Mouse (Mus musculus) gastrocnemius, postnatal 25 days (tissue): ENCODE measurements at regions not wholly inside any gene's neighbourhood (a gene's known extent, or its start where the extent isn't known, plus 50 kb on each side); places are given as distances from the start of the nearest gene placed in this dataset.

Source experiments
- DNase-seq: peaks from one replicate; pipeline ENCODE4 v3.0.0; 2022

DNA sequence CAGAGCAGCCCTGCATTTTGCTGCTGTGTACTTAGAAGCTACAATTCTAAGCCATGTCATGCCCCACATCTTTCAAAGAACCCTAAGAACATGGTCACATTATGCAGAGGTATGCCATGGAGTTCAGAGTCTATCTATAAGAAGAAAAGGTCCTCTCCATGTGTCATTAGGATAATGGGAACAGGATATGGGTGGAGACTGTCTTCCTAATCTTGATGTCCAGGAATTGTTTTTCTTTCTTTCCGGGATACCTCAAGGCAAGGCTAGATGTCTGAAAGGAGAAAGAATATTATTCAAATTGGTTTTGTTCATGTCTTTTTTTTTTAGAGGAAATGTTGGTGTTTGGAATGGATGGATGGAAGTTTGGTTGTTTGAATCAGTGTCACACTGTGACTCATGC is 477.3 kb upstream of the Gm26657 start:
- DNase-seq: no peak

DNA sequence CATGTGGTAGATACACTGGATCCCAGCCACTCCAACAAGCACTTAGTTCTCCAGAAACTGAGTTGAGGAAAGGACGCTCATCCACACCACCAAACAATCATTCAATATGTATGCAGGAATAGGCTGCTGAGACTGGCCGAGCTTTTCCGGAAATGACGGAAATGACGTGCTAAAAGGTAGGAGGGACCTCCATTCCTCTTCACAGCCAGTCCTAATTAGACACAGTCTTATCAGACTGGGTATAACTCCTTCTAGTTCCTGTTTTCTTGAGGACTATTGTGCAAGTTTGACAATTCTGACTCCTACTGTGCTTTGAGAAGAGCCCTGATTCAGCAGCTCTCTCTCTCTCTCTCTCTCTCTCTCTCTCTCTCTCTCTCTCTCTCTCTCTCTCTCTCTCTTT is 477.9 kb upstream of the Gm26657 start:
- DNase-seq: no peak

DNA sequence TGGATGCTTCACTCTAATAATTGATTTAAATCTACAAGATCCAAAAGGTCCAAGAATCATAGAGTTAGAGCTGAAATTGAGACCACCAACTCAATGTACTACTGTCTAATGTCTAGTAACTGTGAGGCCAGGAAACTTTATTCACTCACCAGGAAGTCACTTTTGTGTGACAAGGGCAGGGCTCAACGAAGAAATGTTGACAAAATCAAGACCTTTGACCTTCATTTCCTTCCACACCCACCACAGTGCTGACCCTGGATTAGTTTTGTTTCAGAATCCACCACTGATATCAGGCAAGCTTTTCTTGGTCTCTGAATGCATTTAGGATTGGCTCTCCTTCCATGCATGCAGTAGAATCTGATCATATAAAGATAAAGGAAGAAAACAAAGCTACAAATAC is 487.5 kb upstream of the Gm26657 start:
- DNase-seq: no peak

DNA sequence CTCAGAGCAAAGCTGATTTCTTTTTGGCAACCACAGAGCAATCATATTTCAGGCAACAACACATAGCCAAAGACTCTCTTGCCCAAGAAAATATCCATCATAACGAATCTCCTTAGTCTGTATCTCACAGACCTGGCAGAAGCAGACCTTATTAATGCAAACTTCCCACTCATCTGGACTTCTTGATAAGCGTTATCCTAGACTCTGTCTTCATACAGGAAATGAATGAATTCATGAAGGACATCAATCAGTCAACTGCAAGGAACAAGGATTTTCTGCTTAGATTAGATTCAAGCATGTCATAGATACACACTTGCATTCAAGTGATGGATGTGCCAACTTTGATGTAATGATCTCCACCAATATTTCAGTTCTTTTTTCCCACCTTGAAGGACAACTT is 488.1 kb upstream of the Gm26657 start:
- DNase-seq: no peak

DNA sequence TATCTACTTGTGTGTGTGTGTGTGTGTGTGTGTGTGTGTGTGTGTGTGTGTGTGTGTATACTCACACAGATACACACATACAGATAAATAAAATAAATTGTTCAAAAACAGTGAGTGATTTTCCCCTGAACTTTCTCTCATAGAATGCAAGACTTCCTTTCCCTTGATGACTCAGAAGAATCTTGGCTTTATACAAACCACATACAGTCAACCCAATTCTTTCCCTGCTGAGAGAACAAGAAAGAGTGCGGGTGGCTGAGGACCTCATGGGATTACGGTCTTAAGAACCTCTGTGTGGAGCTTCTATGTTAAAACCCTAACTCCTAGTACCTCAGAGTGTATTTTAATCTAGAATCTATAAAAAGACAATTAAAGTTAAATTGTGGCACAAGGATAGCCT is 489.3 kb upstream of the Gm26657 start:
- DNase-seq: no peak

DNA sequence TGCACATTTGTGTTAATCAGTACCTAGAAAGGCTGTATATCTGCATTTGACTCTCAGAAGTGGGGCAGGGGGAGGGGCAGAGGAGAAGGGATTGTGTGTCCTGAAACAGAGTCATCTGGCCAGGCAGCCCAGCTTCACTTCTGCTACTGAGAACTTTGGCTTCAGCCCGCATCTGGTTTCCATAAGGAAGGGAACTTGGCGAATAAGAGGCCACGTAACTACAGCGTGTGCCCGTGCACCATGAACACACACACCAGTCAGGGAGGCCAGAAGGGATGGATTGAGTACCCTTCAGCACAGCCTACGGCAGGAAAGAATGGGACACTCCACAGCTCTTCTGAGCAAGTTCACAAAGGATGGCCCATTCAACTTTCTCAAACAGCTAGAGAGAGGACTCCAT is 496.0 kb upstream of the Gm26657 start:
- no peak for DNase-seq

DNA sequence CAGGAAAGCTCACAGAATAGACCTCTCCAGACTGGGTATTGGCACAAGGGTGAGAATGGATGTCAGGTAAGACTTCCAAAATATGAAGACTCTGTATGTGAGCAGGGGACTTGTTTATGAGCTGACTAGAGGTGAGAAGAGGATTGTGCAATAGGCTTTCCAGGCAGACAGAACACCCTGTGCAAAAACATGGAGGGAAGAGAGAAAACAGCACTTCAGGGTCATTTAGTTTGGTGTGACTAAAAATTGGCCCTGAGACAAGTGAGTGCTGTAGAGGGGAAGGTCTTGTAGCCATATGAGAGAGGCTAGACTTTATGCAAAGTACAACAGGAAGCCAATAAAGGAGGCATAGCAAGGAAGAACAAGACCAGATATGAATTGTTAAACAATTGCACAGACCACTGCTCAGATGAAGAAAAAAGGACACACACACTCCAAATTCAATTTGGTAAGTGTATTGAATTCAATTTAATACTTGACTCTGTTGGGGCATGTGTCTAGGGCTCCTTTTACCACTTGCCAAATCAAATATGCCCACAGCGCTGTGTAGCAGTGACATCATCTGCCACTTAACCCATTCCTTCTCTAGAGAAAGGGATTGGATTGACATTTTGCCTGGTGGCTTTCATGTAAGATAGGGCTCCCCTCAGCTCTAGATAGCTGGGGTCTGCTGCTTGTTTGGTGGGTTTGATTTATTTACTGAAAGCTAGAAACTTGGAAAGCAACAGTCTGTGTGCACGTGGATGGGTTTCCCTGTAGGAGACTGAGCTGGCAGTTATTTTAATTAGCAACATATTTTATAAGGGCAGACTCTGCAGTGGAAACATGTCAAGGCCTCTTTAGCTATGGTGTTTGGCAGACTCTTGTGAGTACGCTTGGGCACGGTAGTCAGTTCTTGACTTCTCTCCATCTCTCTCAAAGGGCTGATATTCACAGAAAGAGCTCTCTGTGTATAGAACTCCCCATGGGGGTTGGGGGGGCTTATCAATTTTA is 501.1 kb upstream of the Gm26657 start:
- DNase-seq: no peak

DNA sequence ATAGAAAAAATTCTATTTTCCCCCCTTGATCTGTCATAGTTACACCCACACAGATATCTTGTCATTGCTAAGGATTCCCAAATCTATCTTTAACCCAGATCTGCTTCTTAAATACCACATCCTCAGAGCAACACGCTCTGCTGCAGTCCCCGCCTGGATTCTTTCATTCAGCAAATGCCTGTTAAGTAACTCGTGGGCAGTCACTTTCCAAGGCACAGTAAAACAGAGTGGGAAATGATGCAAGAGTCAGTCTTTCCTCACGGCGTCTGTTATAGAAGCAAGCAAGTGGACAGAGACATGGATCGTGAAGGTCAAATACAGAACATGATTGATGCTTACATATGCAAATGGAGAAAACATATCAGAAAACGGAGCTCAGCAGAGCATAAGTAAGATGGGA is 508.5 kb upstream of the Gm26657 start:
- DNase-seq: no peak

DNA sequence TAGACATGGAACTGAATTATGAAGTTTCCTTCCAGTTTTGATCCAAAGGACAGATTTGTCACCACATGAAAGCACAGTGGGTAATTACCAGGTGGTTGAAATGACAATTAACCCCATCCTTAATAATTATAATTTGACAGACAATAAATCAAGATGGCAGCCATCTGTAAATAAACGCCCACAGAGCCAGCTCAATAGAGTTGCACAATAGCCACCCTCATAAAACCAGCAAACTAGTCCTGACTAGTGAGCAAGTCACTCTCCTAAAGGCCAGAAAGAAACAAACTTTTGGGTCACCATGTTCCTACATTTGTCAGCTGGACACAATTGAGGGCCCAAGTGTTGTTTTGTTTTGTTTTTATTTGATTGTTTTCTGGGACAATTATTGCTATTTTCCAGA is 509.4 kb upstream of the Gm26657 start:
- no peak for DNase-seq

DNA sequence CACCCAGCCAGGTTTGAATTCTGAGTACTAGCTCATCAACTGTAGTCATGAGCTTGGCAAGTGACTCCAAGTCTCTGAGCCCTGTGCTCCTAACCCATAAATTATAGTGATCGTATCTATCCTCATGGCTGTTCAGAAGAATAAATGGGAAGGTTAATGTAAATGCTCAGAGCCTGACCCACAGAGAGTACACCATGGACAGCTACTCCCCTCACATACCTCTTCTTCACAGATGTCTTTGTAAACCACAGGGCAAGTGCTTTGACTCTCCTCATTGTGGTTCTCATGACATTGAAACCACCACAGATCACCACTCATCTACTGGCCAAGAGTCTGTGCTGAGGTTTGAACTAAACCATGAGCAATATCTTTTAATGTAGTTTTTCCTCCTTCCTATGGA is 513.4 kb upstream of the Gm26657 start:
- no peak for DNase-seq

DNA sequence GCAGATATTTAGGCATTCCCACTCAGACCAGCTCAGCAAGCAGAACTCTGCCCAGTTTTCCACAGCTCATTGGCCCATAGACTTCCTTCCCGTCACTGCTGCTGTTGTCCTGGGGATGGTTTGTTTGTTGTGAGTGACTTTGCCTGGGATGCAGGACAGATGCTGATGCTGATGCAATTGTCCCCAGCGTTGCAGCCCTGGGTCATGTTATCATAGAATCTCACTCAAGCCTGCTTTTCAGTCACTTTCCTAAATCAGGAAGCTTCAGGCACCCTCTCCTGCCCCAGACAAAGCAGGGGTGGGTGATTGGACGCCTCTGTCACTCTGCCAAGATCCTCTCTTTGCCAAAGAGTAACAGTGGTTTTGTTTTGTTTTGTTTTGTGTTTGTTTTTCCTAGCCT is 515.3 kb upstream of the Gm26657 start:
- DNase-seq: peak; percentile 42

DNA sequence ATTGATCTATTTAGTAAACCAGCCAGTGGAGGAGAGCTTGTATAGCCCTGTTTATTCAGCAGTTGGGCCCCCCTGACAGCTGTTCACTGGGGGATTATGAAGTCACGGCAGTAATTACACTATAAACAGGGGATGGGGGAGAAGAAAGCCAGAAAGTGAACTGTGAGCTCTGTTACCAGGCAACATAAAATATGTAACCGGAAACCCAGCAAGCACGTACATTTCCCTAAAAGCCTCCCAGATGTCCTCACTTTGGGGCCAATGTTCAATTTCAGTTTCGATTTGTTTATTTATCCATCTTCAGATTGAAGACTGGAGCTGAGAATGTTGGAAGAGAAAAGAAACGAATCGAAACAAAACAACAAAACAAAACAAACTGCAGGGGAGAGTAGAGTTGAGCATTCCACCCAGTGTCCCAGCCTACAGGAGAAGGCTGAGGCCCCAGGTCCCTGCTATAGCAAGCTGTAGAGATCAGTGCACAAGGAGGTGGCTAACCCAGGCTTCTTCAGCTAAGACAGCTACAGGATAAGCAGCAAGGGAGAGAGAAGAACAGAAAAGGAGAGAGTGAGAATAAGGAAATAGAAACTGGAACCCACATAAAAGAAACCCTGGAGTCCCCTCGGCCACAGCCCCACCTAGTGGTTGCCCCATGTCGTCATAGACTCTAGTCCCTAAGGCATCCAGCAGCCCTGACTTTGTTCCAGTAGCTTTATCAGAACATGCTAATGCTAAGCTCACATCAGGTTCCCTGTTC is 517.7 kb upstream of the Gm26657 start:
- peak; percentile 38 for DNase-seq

DNA sequence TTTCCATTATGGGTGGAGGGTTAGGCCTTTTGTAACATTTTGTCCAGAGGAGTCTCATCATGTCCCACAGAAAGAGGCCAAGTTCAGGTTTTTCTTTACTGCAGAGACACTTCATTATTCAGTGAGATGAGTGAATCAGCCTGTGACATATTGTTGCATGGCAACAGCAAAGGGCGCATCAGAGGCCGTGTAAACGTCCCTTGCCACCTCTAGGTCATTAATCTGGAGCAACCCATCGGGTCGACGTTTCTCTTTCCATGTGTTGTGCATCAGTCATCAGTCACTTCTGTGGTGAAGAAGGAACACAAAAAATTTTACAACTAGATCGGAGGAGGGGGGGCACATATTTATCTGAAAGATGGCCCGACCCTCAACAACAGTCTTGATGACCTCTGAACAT is 519.3 kb upstream of the Gm26657 start:
- DNase-seq: no peak

DNA sequence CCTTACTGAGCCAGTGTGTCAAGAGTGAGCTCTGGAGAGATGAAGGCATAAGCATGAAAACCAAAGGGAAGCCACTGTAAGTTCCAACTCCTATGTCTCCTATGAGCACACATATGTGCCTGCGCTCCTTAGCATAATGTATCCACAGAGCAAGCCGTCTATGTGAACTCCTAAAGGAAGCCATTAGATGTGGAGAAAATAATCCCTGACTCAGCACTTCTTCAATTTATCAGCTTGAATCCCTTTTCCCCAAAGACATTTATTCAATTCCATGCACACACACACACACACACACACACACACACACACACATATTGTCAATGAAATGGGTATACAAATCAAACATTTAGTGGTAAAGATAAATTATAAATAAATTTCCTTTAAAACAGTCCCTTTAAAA is 530.4 kb upstream of the Gm26657 start:
- DNase-seq: no peak

DNA sequence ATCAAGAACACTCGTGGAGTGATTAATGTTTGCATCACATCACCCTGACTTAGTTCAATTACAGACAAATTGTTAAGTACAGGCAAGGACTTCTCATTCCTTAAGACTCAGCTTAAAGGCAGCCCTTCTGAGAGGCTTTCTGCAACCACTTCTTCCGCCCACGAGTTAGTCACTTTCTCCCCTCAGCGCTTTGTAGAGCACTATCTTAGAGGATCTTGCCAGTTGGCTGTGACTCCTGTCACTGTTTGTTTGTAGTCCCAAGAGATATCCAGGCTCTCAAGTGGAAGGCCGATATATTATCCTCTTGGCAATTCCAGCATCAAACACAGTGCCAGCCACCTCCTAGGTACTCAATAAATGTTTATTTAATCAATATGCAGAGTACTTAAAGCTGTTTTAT is 532.1 kb upstream of the Gm26657 start:
- DNase-seq: no peak

DNA sequence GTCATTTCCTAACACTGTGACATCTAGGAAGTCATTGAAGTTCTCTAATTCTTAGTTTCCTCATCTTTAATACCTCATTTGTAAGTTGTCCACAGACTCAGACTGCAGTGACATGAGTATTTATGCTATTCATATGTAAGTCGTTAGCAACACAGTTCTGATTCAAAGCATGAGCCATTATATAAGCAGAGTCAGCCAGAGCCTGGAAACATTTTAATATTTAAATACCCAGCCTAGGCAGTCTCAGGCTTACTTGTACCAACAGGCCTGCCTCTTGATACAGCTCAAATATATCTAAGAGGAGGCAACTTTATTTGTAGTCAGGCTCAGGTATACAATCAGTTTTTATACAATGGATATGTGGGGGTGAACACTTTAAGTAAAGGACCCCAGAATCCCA is 534.8 kb upstream of the Gm26657 start:
- no peak for DNase-seq

DNA sequence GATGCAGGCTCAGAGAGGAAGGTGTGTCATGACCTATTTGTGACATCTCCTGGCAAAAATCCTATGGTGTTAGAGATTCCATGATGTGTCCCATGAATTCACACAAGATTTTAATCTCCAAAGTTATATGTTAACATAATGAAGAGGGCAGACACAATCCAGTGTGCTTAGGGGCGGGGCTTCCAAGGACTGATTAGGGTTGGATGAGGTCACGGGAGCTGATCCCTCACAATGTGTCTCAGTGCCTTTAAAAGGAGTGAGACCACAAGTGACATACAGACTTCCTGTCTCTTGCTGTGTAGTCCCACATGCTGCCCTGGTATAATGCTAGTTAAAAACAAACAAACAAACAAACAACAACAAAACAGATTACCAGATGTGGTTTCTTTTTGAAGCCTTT is 546.5 kb upstream of the Gm26657 start:
- no peak for DNase-seq

DNA sequence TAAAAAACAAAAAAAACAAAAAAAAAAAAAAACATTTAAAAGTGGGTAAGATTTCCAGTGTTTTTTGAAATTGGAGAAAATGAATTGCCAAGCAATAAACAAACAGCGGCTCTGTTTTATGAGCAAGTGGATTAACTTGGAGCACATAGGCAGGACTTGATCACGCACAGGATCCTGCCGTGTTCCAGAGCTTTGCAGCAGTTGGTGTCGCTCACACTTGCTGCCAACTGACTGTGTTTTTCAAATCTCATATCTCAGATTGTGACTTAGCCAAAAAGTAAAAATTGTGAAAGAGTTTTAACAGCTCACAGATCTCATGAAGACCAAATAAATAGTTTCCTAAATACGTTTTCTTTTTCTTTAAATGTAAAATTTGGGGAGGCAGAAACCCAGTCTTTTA is 547.4 kb upstream of the Gm26657 start:
- DNase-seq: no peak

DNA sequence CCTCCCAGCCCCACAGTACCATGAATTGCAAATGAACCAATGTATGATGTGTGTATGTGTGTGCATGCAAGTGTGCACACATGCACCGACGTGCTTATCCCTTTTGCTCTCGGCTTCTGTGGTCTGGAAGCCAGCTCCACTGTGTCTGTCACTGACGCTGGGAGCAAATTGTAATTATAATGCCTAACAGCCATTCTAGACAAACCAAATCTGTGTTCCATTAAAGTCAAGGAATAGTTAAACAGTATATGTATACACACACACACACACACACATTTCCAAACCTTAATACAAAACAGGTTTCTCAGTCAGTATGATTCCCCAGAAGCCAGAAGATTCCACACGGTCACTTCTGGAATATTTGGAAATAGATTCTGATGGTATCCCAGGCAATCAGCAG is 560.3 kb upstream of the Gm26657 start:
- no peak for DNase-seq

DNA sequence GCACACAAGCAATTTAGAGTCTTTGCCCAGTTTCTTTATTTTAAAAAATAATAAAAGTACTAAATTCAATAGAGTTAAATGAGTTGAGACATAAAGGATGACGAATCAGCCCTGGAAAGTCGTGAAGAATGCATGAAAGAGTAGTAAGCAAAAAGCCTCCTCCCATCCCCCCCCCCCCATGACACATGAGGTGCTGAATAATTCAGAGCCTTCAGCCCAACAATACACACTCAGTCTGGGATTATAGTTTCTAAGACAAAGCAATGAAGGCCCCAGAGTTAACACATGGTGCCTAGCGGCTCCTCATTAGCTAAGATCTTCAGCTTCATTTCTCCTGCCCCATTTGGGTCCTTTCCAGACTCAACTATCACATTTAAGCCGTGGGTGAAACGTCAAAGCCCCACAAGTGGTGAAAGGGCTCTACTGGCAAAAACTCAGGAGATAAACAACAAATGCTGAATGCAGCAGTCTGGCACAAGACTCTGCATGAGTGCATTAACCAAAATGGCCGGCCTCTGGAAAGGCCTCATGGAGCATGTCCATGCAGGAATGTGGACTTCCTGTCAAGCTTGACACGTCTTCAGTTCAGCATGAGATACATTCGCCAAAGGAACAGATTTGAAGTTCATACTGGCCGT is 560.9 kb upstream of the Gm26657 start:
- no peak for DNase-seq

DNA sequence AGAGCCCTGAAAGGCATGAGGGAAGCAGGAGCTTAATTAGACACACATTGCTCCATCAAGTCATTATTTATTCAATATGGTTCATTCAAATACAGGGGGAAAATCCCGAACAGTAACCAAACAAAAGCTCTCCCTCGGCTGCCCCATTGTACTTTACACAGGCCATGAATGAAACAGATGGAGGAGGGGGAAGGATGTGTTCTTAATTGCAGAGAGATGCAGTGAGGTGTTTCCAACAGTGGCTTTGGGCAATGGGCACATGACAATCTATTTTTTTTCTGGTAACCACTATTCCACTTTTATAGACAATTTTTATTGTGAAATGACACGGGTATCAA is 578.6 kb upstream of the Gm26657 start:
- DNase-seq: no peak

DNA sequence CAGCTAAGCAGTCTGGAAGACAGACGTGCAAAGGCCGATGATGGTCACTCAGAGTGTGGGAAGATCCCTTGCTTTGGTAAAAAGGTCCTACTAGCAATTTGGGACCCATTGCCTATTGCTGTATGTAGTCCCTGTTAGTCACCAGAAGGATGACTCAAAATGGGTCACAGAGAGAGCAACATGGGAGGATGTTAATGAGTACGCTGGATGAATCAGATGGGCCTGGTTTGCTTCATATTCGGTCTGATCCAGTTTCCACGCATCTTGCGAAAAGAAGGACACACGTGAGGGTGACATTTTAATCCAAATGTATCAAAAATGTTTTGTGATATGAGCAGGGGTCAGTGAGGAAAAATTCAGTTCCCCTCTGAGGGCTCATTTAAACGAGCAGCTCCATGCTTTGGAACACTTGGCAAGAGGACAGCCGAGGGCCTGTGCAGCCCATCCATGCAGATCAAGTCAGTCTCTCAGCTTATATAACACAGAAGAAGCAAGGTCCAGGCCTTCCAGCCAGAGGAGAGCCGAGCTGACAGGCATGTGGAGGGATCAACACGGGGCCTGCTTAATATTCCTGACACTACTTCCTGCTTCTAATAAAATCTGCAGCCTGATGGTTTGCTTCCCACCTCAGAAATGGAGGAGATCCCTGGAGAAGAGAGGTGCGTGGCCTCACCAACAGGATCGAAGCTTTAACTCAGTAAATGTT is 579.2 kb upstream of the Gm26657 start:
- no peak for DNase-seq
